Mouse (Mus musculus) testis, adult 10 weeks (tissue): Measurements from ENCODE around the gene Mvp. TPM values are rescaled to one million over a fixed set of nuclear protein-coding genes. Genes with fewer than 3 reads are reported as not detected.

Source experiments
- polyA plus RNA-seq: library from polyadenylated mRNA; stranded (reverse); fragments of 350-450 nt; fragmentation: Illumina TruSeq; extraction: RNeasy Lipid Tissue Mini Kit (QIAGEN cat#74804); gene quantifications from one replicate; pipeline ENCODE4 v1.2.3, GENCODE M21; 2014; ENCODE audit warnings: low read depth, low replicate concordance

Mvp gene
- polyA plus RNA-seq: 0.11 TPM

GRCm38 (mm10) chr7:127014320-127014719 lies at the start of gene Mvp:
Gene Mvp, minus strand, starts transcription at chr7:127014621.

GRCm38 (mm10) chr7:127041851-127042672 lies 27.6 kb upstream of the Mvp start, which contains the start of gene Kif22:
Gene Kif22, minus strand, starts transcription at chr7:127042471.

GRCm38 (mm10) chr7:127026984-127027726 lies 12.7 kb upstream of the Mvp start, which contains the start of gene Maz:
Gene Maz, minus strand, starts transcription at chr7:127027037.

GRCm38 (mm10) chr7:127020901-127021562 lies 6.6 kb upstream of the Mvp start, which contains the start of the genes Gm42742 and Prrt2:
Gene Gm42742, minus strand, starts transcription at chr7:127021097.
Gene Prrt2, minus strand, starts transcription at chr7:127021211.

GRCm38 (mm10) chr7:127016971-127017949 lies 2.8 kb upstream of the Mvp start, which contains the start of gene Pagr1a:
Gene Pagr1a, minus strand, starts transcription at chr7:127017352.

GRCm38 (mm10) chr7:127016481-127016485 lies 1.9 kb upstream of the Mvp start, which contains the start of gene Pagr1b:
Gene Pagr1b, minus strand, starts transcription at chr7:127016484.

GRCm38 (mm10) chr7:126975950-126976866 lies 38.2 kb downstream of the Mvp start, which contains the start of gene Cdiptos:
Gene Cdiptos, minus strand, starts transcription at chr7:126976098.

GRCm38 (mm10) chr7:126975893-126975949 lies 38.7 kb downstream of the Mvp start, which contains the start of gene Cdipt:
Gene Cdipt, plus strand, starts transcription at chr7:126975914.

GRCm38 (mm10) chr7:126949793-126950646 lies 64.4 kb downstream of the Mvp start, which contains the start of gene Sez6l2:
Gene Sez6l2, plus strand, starts transcription at chr7:126950563.

GRCm38 (mm10) chr7:126949403-126949792 lies 65.0 kb downstream of the Mvp start, which contains the start of gene Asphd1:
Gene Asphd1, minus strand, starts transcription at chr7:126949582.

Other genes with a start within 250 kb of the Mvp start
- 0.38 TPM for gene Gdpd3, start 248.3 kb downstream of the Mvp start, polyA plus RNA-seq
- 5.6 TPM for gene Ypel3, start 237.7 kb downstream of the Mvp start, polyA plus RNA-seq
- gene Tbx6, start 233.1 kb downstream of the Mvp start, polyA plus RNA-seq: not detected
- gene Ppp4c, start 222.1 kb downstream of the Mvp start, polyA plus RNA-seq: 58.9 TPM
- gene Fam57b, start 217.0 kb downstream of the Mvp start, polyA plus RNA-seq: 2.7 TPM
- gene 4930451I11Rik, start 183.0 kb downstream of the Mvp start, polyA plus RNA-seq: 39.4 TPM
- gene Doc2a, start 167.2 kb downstream of the Mvp start, polyA plus RNA-seq: 0.42 TPM
- 101 TPM for gene Hirip3, start 152.6 kb downstream of the Mvp start, polyA plus RNA-seq
- gene Ino80e, start 152.2 kb downstream of the Mvp start, polyA plus RNA-seq: 26.9 TPM
- 7.7 TPM for gene Taok2, start 129.9 kb downstream of the Mvp start, polyA plus RNA-seq
- 5.4 TPM for gene Tmem219, start 91.7 kb downstream of the Mvp start, polyA plus RNA-seq
- gene Kctd13, start 85.7 kb downstream of the Mvp start, polyA plus RNA-seq: 9.1 TPM
- gene Asphd1, start 65.0 kb downstream of the Mvp start, polyA plus RNA-seq: not detected
- 3.2 TPM for gene Sez6l2, start 64.1 kb downstream of the Mvp start, polyA plus RNA-seq
- 7.6 TPM for gene Cdipt, start 38.7 kb downstream of the Mvp start, polyA plus RNA-seq
- gene Cdiptos, start 38.5 kb downstream of the Mvp start, polyA plus RNA-seq: 527 TPM
- gene Pagr1b, start 1.9 kb upstream of the Mvp start, polyA plus RNA-seq: not detected
- not detected for gene Pagr1a, start 2.7 kb upstream of the Mvp start, polyA plus RNA-seq
- 0.80 TPM for gene Gm42742, start 6.5 kb upstream of the Mvp start, polyA plus RNA-seq
- 0.22 TPM for gene Prrt2, start 6.6 kb upstream of the Mvp start, polyA plus RNA-seq
- 14.6 TPM for gene Maz, start 12.4 kb upstream of the Mvp start, polyA plus RNA-seq
- 12.4 TPM for gene Kif22, start 27.9 kb upstream of the Mvp start, polyA plus RNA-seq
- gene Zg16, start 72.7 kb upstream of the Mvp start, polyA plus RNA-seq: not detected
- 1.8 TPM for gene AI467606, start 76.7 kb upstream of the Mvp start, polyA plus RNA-seq
- gene Qprt, start 107.6 kb upstream of the Mvp start, polyA plus RNA-seq: not detected
- 0.07 TPM for gene Spn, start 123.2 kb upstream of the Mvp start, polyA plus RNA-seq
- 8.9 TPM for gene Cd2bp2, start 181.4 kb upstream of the Mvp start, polyA plus RNA-seq
- gene Tbc1d10b, start 193.8 kb upstream of the Mvp start, polyA plus RNA-seq: 1.6 TPM
- gene Mylpf, start 194.3 kb upstream of the Mvp start, polyA plus RNA-seq: not detected
- 1.1 TPM for gene Zfp553, start 218.4 kb upstream of the Mvp start, polyA plus RNA-seq
- 0.53 TPM for gene Sept1, start 218.5 kb upstream of the Mvp start, polyA plus RNA-seq
- gene Zfp771, start 229.7 kb upstream of the Mvp start, polyA plus RNA-seq: 6.9 TPM
- 0.62 TPM for gene Dctpp1, start 246.1 kb upstream of the Mvp start, polyA plus RNA-seq